Mouse (Mus musculus) naive thymus-derived CD4-positive, alpha-beta T cell, adult 2 months (primary cell): ENCODE measurements around the gene Dpp3.
A peak's percentile ranks its signal among the peaks of the same experiment; 100 is the strongest.
"Not testable (repeated sequence)": the region's sequence is repeated elsewhere in the genome, so short reads cannot be mapped to it uniquely, and the experiment has no call there.

ENCODE experiments used
- DNase-seq: peaks from one replicate; pipeline ENCODE4 v3.0.0-alpha.2; 2011; ENCODE audit warnings: low read depth

Gene Dpp3

DNA sequence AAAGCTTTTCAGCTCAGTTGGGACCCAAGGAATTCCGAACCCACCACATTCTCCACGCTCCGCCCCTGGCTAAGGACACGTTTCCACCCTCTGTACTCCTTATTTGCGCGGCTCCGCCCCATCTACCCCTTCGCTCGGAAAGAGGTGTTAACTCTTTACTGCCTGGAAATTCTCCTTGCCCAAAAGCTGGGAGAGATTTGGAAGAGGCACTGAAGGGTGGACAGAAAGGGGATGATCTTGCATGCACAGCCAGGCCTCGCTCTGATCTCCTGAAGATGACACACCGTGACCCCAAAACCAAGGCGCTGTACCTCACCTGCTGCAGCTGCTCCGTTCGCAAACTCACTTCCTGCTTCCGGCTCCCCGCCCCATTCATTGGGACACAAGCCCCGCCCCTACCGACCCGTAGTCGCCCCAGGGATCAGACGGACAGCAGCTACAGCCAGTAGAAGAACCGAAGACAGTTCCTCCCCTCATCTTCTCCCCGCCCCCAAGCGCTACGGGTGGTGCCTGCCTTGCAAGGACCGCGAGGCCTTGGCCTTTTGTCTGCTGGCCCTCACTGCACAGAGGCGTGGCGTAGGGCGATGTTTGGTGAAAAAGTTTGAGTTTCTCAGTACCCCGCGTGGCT, at the start of gene Dpp3:
Gene Dpp3, minus strand, starts transcription at position 384 of the 628 bp plus-strand sequence.
- peak; percentile 96 for DNase-seq

DNA sequence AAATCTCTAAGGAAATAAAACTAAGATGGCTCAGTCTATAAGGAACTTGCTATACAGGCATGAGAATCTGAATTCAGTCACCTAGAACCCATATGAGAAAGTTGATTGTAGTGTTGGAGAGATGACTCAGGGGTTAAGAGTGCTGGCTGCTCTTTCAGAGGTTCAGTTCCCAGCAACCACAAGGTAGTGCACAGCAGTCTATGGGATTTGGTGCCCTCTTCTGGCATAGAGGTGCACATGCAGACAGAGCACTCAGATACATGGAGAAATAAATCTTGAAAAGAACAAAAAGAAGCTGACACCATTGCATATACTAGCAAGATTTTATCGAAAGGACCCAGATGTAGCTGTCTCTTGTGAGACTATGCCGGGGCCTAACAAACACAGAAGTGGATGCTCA, 40.1 kb upstream of the Dpp3 start:
- peak; percentile 60 for DNase-seq

DNA sequence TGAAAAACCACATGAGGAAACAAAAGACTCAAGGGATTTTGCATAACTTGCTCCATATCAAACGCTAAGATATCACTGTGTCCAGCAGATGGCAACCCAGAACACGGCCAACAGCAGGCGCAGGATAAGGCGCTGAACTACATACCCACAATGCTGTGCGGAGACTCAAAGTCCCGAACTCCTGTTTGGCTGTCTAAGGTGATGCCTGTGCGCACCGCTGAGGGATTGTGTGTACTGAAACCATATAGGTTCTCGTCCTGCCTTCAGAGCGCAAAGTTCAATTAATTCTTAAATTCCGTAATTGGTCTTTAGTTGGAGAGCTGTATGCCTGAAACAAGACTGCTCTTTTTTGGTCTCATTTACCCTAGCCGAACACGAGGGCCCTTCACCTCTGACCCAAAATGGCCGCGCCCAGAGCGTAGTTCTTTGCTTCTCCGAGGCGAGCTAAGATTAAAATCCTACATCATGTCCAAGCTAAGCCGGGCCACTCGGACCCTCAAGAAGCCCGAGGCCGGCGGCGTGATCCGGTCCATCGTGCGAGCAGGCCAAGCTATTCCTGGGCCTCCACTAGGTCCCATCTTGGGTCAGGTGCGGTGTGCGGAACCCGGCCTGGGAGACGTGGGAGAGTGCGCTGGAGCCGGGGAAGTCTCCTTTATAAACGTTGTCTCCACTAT, 34.0 kb upstream of the Dpp3 start, which contains the start of gene Mrpl11:
Gene Mrpl11, plus strand, starts transcription at position 220 of the 674 bp plus-strand sequence.
- DNase-seq, result peak; percentile 96

DNA sequence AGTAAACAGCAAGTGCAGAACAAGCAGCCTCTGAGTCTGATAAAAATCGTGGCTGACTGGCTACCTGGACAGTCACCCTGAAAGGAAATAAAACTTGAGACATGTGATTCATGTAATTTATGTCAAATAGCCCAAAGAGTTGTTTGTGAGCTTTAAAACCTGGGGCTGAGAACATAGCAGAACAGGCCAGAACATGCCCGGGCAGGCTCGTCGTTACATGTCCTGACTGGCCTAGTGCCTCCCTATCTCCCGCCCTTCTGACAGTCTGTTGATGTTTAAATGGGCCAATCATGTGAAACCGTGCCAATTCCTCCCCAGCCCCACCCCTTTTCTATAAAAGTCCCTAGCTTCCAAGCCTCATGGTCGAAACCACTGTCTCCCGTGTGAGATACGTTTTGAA, 20.6 kb upstream of the Dpp3 start:
- DNase-seq, result not testable (repeated sequence)

DNA sequence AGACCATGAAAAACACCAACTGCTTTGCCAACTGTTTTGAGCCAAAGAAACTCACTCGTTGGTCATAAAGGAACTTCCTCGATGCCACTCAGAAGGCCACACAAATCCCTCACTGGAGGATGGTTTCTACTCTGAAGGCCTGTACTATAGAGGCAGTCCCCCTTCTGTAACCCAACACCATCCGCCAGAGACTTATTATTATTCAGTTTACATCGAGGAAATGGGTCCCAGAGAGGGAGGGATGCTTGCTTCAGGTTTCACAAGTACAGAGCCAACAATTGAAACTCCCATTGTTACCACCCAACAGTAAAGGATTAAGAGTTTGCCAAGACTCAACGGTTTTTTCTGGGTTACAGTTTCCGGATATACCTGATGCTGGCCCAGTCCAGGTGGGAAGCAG, 17.5 kb upstream of the Dpp3 start:
- DNase-seq, result no peak

DNA sequence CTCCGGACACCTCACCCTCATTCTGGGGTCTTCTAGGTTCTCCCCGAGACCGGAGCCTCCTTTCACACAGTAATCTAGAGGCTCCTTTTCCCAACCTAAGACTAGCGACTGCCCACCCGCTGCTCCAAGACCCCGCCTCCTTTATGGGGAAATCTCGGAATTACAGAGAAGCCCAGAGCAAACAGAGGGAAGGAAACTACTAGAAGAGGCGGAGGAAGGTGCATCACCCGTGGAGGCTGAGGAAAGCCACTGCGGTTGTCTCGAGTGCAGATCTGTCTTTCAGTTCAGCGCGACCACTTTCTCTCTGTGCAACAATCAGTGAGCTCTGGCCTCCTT, 15.1 kb upstream of the Dpp3 start:
- DNase-seq, result no peak

DNA sequence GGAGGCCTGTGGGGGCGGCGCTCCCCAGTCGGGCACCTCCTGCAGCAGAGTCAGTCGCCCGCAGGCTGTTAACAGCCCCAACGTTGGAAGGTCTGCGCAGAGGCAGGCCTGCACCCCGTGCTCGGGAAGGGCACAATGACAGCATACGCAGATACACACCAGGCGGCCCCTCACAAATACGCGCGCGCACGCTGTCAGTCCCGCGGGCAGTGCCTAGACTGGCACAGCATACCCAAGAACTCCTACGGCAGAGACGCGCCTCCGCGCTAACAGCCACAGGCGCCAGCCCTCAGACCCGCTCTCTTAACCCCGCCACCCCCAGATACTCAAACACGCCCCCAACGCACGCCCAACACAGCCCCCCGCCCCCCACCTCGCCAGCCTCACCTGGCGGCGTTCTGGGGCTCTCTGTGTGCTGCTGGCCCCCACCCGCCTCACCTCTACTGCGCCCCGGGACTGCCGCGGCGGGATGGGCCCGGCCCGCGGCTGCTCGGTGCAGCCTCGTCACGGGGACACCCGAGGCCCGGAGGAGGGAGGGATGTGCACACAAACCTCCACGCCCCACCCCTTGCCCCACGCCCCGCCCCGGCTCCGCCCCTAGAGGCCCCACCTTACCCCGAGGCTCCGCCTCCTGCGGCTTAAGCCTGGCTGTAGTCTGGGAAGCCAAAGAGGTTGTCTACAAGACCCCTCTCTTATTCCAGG, 14.6 kb upstream of the Dpp3 start, which contains the start of gene Peli3:
Gene Peli3, minus strand, starts transcription at position 577 of the 702 bp plus-strand sequence.
- peak; percentile 77 for DNase-seq

DNA sequence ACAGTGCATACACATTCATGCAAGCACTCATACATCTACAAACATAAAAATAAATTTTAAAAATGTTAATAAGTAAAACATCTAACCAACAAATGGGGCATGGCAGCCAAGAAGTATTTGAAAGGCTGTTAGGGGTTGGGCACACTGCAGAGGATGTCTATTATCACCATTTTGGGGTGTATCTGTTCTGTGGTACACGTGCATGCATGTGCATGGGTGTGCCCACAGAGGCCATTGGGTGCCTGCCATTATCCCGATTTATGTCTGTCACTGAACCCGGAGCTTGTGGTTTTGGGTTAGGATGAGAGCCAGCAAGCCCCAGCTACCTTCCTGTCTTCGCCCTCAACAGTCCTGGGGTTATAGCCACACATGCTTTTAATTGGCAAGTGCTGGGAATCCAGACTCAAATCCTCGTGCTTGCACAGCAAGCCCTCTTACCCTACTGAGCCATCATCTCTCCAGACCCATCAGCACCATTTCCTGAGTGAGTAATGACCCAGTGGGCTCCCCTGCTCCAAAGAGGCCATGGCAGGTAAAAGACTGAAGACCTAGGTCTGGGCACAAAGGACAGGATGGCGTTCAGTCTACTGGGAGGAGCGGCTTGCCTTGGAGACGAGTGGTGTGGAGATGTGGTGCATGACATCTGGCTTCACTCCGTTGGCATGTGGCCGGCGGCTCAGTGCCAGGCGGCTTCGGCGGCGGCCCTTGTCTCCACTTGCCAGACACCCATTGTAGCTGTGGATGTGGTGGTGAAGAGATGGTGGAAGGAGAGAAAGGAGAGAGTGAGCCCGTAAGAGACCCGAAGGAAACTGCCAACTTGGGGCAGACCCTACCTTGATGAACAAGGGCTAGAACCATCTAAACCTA, 9.6 kb upstream of the Dpp3 start:
- no peak for DNase-seq

DNA sequence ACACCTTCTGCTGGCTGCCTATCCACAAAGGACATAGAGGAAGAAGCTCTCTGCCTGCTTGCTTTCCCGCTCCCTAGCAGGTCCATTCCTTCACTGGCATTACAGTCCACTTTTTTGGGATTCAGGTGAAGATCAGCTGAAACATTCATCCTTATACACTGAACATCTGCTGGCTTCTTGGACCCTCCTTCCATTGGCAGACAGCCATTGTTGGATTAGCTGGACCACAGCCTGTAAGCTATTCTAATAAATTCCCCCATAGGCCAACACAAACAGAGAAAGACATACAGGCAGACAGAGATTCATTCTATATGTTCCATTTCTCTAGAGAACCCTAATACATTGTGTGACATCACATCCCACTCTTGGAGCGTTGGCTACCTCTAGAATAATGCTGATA, 8.8 kb upstream of the Dpp3 start:
- no peak for DNase-seq

DNA sequence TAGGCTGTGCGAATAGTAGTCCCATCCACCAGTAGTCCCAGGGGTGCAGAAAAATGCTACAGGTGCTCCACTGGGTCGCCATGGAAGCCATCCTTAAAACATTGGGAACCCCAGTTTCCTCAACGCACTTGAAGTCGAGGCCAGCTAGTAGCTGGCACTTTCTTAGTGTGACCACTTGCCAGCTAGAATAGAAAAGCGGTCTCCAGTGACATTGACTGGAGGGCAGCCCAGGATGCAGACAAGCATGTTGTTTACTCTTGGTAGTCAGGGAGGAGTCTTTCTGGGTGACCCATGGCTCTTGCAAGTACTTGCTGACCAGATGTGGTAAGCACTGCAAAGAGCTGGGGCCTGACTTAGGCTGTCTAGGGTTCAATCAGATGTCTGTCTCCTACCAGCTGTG, 694 bp upstream of the Dpp3 start:
- peak; percentile 33 for DNase-seq

DNA sequence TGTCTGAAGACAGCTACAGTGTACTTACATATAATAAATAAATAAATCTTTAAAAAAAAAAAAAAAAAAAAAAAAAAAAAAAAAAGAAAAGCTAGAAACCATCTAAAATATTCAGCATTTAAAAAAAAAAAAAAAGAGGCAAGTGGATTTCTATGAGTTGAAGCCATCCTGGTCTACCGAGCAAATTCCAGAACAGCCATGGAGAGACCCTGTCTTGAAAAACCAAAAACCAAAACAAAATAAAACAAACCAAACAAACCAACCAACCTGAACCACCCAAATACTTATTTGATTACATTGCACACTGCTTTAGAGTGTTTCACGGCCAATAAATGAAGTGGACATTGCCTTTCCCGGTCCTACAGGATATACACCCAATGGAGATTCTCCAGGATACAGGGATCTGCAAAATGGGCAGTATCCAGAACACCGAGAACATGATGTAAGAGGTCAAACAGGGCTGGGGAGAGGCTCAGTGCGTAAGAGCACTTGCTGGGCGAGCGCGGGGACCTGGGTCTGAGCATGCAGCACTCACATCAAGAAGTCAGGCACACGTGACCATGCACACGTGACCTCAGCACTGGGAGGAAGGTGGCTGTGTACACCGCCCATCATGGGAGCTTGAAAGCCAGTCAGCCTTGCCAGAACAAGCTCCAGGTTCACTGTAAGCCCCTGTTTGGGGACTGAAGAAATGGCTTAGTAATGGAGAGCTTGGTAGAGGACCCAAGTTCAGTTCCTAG, 2.8 kb downstream of the Dpp3 start:
- no peak for DNase-seq

DNA sequence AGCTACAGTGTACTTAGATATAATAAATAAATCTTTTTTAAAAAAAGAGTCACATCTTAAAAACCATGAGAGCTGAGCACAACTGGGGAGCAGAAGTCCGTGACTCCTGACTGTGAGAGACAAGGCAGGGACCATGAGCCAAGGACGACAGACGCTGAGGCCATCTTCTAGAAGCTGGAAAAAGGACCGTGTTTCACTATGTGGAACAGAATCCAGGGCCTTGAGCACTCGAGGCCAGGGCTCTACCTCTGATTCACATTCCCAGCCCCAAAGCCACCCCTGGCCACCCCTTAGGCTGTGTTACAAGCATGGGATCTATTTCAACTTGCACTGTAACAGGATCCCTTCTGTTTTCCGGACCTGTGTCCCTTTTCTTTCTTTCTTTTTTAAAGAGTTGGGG, 8.4 kb downstream of the Dpp3 start:
- DNase-seq, result no peak

DNA sequence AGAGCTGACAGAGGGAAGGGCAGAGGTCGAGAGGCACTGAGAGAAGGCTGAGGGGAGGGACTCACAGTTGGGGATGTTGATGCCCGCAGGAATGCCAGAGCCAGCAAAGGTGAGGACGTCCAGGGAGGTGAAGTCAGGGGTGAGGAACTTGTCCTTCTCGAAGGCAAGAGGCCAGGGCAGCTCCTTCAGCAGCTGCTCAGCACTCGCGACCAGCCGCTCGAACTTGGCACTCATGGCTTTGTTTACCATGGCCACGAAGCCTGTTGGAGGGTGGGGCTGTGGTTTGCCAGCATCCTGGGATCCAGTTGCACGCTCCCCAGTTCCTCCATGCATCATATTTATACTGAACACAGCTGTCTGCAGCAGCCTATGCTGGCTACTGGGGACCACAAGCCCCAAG, 11.3 kb downstream of the Dpp3 start:
- no peak for DNase-seq

DNA sequence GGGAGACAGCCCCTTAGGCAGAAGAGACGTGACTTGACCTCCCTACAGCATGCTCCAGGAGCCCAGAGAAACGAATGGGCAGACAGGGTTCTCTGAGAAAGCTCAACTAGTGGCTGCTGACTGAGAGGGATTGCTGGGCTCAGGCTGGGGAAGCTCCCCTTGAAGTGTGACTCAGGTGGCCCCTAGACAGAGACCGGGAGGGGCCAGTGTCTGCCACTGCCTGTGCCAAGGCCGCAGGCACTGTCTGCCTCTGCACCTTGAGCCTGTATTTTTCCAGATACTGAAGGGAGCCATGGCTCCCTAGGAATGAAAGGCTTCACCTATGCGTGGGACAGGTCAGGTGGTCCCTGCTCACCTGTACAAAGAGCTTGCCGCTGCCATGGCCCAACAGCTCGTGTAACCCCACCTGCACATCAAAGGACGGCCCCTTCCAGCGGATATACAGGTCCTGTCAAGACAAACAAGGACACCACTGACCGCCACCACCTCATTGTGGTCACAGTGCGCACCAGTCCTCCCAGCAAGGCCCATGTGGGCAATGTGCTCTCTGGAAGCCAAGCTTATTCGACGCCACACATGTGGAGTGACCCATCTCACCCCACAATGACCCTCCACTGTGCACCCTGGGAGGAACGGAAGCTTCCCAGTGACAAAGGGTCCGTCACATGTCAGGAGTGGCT, 12.0 kb downstream of the Dpp3 start:
- no peak for DNase-seq

DNA sequence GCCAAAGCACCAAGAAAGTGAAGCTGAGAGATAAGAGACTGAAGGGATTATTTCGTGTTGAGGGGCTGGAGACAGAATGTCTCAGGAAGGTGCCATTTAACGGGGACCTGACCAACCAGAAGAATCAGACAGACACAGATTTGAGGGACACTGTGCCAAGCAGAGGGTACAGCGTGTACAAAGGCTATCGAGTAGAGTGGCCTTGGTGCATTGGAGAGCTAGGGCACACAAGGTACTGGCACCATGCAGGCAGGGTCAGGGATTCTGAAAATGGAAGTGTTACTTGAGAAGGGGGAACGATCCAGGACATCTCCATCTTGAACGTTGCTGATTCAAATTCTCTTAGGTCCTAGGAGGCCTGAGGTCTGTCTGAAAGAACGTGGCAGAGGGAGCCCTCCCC, 18.7 kb downstream of the Dpp3 start:
- no peak for DNase-seq

DNA sequence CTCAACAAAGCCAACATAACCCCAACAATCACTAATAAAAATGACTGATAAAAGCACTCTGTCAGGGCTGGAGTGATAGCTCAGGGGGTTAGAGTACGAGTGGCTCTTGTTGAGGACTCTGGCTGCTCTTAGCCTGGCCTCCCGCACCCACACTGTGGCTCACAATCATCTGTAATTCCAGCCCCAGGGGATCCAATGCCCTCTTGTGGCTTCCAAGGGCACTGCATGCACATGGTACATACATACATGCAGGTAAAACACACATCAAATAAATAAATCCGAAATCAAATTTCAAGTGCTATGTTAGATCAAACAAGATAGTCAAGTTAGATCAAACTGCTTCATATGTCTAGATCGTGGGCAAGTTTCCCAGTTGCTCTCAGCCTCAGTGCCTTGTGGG, 20.0 kb downstream of the Dpp3 start:
- peak; percentile 56 for DNase-seq

DNA sequence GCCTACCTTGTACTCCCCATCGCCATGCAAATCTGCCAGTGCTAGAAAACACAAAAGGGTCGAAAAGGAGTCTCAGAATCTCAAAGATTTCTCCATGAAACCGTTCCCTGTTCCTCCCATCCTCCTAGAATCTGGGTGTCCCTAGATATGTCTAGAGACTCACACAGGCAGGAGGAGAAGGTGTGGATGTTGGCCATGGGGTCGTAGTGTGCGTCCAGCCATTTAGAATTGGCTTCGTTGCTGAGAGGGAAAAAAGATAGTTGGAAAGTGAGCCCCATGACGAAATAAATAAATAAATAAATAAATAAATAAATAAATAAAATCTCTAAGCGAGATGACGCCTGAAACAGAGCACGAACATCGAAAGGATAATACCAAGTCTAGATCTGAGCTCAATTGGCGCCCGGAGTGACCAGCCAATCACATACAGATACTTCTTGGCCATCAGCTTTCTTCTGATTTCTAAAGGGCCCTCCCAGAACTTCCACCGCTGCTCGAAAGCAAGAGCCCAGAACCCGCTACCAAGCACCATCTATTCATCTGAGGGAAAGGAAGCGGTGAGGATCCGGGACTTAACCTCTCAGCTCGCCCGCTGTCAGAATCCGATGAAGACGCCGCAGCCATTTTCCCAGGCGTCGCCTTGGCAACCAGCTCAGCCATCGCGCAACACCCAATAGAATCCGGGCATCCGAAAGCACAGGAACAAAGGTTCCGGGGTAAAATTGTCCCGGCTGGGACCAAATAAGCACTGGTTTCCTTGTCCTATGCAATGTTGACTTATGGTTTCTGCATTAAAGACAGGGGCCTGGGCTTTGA, 21.9 kb downstream of the Dpp3 start, which contains the start of gene Bbs1:
Gene Bbs1, minus strand, starts transcription at position 650 of the 816 bp plus-strand sequence.
- peak; percentile 88 for DNase-seq

DNA sequence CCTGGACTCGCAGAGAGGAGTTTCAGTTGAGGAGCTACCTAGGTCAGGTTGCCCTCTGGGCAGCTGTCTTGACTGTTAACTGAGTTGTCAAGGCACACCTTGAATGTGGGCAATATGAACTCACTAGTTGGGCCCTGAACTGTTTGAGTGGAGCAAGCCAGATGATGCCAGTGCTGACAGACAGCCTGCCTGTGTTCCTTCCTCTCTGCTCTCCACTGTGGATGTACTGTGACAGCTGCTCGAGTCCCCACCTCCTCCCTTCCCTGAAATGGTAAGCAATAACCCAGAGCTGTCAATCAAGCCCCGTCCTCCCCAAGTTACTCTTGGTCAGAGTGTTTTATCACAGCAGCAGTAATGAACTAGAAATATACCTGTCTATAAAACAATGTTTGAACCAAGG, 28.2 kb downstream of the Dpp3 start:
- no peak for DNase-seq

DNA sequence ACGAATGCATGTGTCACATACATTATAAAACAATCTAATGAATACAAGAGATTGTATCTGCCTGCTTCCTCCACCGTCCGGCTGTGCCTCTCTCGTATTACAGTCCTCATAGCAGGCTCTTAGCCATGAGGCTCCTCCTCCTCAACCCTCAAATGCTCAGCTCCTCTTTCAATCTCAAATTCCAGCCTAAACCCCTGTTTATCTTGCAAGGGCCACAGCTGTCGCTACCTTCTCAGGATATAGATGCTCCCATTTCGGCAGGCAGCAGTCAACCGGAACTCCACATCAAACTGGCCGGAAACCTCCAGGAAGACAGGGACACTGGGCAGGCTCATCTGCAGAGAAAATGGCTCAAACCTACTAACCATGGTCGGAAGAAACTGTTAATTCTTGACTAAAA, 29.1 kb downstream of the Dpp3 start:
- no peak for DNase-seq
